In genomic region chr11:68764622-68765021, GRCm38 (mm10) we compare ENCODE assay signal across 12 mouse cellular contexts.
A peak's percentile ranks its signal among the peaks of the same experiment; 100 is the strongest.
DNase-seq lines count a peak whose midpoint lies in the region; ATAC-seq lines count a peak whose summit lies in the region.
"Had no signal": no experiment of that assay in that cellular context is flagged by ENCODE, and none has a peak within 500 bp of the region (broad histone marks: within the 10 kb centered on the region; RNA-seq: fewer than 3 reads in every experiment).

No protein-coding gene starts in this region.

- peaks cover 16% of the 10 kb centered on the region for H3K4me1 ChIP-seq in neural tube, embryonic 13.5 days (replicated peaks)
- H3K4me1 ChIP-seq in neural tube, embryonic 15.5 days, result peaks cover 9% of the 10 kb centered on the region
- H3K4me1 ChIP-seq: embryonic facial prominence, embryonic 12.5 days; hindbrain, embryonic 15.5 days had no signal

- 19% methylated on average over 3 of the region's 3 CpGs for WGBS in neural tube, embryonic 13.5 days
- WGBS in neural tube, embryonic 15.5 days, result 21% methylated on average over 3 of the region's 3 CpGs

- H3K27me3 ChIP-seq in neural tube, embryonic 13.5 days, result no peaks in the 10 kb centered on the region
- H3K27me3 ChIP-seq in neural tube, embryonic 15.5 days (replicated peaks), result no peaks in the 10 kb centered on the region
- H3K27me3 ChIP-seq: embryonic facial prominence, embryonic 12.5 days; hindbrain, embryonic 15.5 days; liver, embryonic 13.5 days had no signal

- intact Hi-C loops in gastrocnemius, postnatal 36 days (cut with DNase I), result no loop called here

- peaks cover 94% of the 10 kb centered on the region for H3K36me3 ChIP-seq in neural tube, embryonic 13.5 days
- peaks cover 85% of the 10 kb centered on the region for H3K36me3 ChIP-seq in neural tube, embryonic 15.5 days

- H3K4me2 ChIP-seq in neural tube, embryonic 13.5 days, result no peak overlapping the region
- H3K4me2 ChIP-seq in neural tube, embryonic 15.5 days, result no peak overlapping the region
- H3K4me2 ChIP-seq: embryonic facial prominence, embryonic 12.5 days; hindbrain, embryonic 15.5 days; liver, embryonic 13.5 days had no signal

- H3K27ac ChIP-seq in neural tube, embryonic 13.5 days (replicated peaks), result no peak overlapping the region
- H3K27ac ChIP-seq in neural tube, embryonic 15.5 days (replicated peaks), result no peak overlapping the region
- H3K27ac ChIP-seq: embryonic facial prominence, embryonic 12.5 days; hindbrain, embryonic 15.5 days; liver, embryonic 13.5 days had no signal

- no peaks in the 10 kb centered on the region for H3K9me3 ChIP-seq in neural tube, embryonic 13.5 days
- H3K9me3 ChIP-seq in neural tube, embryonic 15.5 days (replicated peaks), result no peaks in the 10 kb centered on the region
- H3K9me3 ChIP-seq: embryonic facial prominence, embryonic 12.5 days; hindbrain, embryonic 15.5 days; liver, embryonic 13.5 days had no signal

- no peak overlapping the region for H3K9ac ChIP-seq in neural tube, embryonic 13.5 days
- H3K9ac ChIP-seq in neural tube, embryonic 15.5 days (replicated peaks), result no peak overlapping the region
- H3K9ac ChIP-seq: embryonic facial prominence, embryonic 12.5 days; hindbrain, embryonic 15.5 days; liver, embryonic 13.5 days had no signal

- peak; percentile 10 to 25 for DNase-seq in gastrocnemius, adult 8-10 months (ENCODE audit: low spot score in 2 of 2)
- no peak for DNase-seq in gastrocnemius, postnatal 36 days
- peak; percentile 93 for DNase-seq in cerebellum, adult 9-11 months
- no peak for DNase-seq in right cerebral cortex, postnatal 14 days
- DNase-seq in lung, postnatal 25 days (ENCODE audit: low spot score), result no peak
- DNase-seq: kidney, postnatal 10 days; liver, embryonic 13.5 days had no signal

- H3K4me3 ChIP-seq in neural tube, embryonic 13.5 days, result no peak overlapping the region
- no peak overlapping the region for H3K4me3 ChIP-seq in neural tube, embryonic 15.5 days (replicated peaks)
- H3K4me3 ChIP-seq: embryonic facial prominence, embryonic 12.5 days; hindbrain, embryonic 15.5 days; liver, embryonic 13.5 days; myocyte had no signal

- peak; percentile 91 for ATAC-seq in neural tube, embryonic 13.5 days (ENCODE audit: low read depth)
- ATAC-seq in neural tube, embryonic 15.5 days (ENCODE audit: low FRiP score), result no peak

Comparison
In these comparisons a context has a peak if more than half of its experiments do, and no peak if none do; other contexts are left out.
1. DNase-seq: peak in gastrocnemius, adult 8-10 months (2 of 2) and cerebellum, adult 9-11 months (single experiment); none in gastrocnemius, postnatal 36 days (0 of 2), right cerebral cortex, postnatal 14 days (single experiment) and lung, postnatal 25 days (single experiment).